Mouse (Mus musculus): ENCODE results near the gene Pla2g2c.
A peak's percentile ranks its signal among the peaks of the same experiment; 100 is the strongest.

The Pla2g2c gene

DNA sequence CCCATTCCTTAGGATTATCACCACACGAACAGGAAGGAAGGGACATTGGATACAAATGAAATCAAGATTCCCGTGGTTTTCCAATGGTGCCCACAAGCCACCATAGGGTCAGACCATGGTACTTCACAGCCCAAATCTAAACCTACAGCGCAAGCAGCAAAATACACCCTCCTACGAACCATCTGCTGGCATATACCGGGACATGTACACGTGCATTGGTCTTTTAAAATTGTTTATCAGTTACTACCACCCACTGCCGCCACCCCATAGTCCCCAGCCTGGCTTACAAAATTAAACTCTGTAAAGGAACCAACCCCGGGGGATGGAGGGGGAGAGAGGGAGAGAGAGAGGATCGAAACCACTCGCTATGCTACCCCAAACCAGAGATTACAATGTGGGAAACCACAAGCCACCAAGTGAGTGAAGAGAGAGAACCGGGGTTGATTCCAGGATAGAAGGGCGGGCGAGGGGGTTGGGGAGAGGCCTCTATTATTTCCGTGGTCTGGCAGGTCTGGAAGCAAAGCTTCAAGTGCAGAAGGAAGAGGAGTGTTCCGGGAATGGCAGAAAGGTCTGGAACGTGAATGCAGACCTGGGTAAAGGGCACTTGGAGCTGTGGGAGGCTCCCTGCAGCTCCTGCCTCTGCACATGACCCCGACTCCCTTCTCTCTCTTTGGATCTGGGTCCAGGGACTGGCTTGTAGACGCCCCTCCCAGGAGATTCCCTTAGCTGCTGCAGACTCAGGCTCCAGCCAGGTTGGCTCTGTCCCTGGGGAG is at the start of gene Pla2g2c:
Pla2g2c (plus strand) TSS at position 439 of the 773 bp plus-strand sequence.
- no peak for DNase-seq (ENCODE audit: low spot score in 2 of 2)

DNA sequence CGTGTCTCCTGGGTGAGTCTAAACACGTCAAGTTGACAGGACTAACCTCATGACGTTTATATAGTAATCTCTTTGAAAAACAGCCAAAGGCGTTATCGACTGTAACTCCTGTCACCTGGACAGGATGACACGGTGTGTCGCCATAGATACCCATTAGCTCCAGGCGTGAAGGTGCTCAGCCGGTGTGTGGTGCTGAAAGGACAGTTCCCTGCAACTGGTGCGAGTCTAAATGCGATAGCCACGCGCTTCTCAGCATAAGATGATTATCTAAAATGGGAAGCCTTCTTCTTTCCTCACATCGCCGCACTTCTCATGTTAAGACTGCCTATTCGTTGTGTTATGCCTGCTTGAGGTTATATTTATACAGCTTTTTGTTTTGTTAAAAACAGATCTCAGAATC is 48.1 kb upstream of the Pla2g2c start:
- DNase-seq (ENCODE audit: low spot score in 2 of 2) = no peak

DNA sequence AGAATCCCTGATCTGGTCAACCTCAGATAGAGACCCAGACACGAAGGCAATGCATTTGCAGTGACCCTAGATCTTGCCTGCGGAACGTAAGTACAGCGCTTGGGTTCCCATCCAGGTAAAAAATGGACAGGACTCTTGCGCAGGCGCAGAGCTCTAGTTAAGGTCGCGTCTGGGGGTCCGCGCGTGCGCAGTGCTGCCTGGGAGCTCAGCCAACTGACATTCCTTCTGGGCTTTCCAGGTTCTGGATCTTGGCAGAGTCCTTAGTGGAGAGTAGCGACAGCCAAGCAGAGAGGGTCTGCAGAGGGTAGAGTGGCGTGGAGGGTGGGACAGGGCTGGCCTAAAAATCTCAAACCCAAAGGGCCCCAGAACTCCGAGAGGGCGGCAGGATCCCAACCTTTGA is 47.0 kb upstream of the Pla2g2c start:
- DNase-seq (ENCODE audit: low spot score in 2 of 2) = peak; percentile 55 to 63

DNA sequence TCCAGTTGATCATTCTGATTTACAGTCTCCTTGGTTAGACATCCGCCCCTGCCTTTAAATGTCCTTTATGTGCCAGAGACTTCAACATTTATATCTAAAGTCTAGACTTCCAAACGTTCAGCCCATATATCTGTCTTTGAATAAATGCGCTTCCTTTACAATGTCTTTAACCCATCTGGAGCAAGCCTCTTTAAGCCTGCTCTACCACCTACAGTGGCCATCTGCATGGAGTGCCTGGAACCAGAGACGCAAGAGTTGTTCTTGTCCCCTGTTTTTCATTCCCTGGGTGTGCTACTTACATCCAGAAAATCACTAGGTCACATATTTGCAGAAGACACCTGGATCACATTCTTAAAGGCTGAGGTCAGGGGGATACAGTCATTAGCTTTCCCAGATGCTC is 44.5 kb upstream of the Pla2g2c start:
- no peak for DNase-seq (ENCODE audit: low spot score in 2 of 2)

DNA sequence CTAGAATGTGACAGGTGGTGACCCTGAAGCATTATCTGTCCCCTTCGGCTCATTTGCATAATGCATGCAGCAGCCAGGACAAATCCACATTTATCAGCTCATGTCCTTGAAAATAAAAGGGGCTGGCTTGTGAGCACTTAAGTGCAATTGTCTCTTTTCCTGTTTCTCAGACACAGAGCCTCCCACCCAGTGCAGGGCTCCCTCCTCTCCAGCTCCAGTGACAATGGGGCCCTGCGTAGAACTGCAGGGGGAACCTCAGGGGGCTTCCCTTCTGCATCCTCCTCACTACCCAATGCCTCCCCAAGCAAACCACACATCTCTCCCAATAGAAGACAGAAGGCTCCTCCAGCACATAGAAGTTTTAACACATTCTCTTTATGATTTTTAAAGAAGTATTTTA is 41.8 kb upstream of the Pla2g2c start:
- no peak for DNase-seq (ENCODE audit: low spot score in 2 of 2)

DNA sequence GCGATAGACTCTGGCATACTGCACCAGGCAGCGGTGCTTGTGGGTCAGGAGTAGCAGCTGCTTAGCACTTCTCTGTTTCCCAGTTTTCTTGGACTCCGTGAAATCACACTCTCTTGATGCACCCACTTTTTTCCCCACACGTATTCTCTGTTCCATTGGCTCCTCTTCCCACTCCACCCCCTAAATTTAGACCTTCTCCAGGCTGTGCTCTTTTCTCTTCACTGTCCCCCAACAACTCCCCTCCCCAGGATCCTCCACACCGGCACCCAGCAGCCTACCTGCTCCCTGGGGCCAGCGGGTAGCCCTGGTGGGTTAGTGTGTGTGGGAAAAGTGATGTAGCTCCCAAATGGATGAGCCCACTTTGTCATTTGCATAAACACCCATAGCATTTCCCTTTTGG is 38.8 kb upstream of the Pla2g2c start:
- DNase-seq (ENCODE audit: low spot score in 2 of 2) = peak; percentile 24 to 33

DNA sequence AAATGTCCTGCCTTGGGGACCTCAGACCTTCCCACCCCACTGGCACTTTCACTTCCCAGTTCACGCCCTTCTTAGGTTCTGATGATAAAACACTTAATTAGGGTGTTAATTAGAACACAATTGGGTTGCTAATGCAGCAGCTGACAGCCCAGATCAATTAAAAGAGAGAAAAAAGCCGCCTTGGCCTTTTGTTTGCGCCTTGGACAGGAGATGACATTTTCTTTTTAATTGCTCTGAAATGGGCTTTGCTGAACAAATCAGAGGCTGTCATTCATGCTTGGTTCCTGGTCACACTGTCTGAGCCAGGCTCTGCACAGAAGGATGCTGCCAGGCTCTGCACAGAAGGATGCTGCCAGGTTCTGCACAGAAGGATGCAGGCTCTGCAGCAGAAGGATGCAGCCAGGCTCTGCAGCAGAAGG is 35.5 kb upstream of the Pla2g2c start:
- DNase-seq (ENCODE audit: low spot score in 2 of 2) = no peak

DNA sequence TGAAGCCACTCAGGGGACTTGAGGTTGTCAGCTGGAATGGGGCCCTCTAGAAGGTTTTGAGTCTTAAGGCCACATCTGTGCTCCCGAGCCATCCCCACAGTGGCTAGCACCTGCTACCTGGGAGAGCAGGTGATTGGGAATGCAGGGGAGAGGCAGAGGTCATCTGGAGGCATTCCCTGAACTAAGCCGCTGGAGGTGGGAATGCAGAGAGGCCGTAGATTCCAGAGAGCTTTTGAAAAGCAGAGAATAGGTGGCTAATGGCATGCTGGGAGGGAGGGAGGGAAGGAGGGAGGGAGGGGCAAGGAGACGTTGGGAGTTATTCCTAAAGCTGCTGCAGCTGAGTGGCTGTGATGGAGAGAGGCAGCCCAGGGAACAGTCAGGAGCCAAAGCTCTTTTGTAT is 34.0 kb upstream of the Pla2g2c start:
- DNase-seq (ENCODE audit: low spot score in 2 of 2) = no peak

DNA sequence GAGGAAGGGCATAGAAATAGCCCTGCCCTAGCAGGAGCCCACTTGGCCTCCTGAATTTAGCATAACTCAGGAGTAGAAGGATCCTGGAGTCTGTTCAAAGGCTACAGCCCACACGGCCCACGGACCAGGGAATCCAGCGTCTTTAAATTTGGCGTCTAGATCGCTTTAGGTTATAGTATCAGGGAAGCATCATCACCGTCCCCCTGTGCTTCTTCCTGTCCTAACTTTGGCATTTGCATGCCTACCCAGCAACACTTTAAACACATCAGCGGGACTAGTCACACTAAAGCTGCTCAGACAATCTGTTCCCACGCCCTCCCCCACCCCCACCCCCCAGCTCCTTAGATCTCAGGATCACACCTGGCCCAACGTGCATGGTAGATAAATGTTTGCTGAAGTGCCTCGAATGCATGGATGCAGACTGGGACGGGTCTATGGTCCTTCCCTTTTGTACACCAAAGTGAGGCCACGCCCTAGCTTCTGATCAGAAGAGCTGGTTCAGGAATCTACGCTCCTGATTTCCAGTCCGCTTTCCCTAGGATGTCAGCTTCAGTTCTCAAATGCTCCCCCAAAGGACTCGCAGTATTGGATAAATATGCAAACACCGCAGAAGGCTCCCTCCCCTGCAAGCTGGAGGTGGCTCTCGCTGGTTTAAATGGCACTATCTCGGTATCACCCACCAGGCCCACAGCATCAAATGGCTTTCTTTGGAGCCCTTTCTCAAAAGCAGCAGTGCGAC is 33.0 kb upstream of the Pla2g2c start:
- peak; percentile 46 to 56 for DNase-seq (ENCODE audit: low spot score in 2 of 2)

DNA sequence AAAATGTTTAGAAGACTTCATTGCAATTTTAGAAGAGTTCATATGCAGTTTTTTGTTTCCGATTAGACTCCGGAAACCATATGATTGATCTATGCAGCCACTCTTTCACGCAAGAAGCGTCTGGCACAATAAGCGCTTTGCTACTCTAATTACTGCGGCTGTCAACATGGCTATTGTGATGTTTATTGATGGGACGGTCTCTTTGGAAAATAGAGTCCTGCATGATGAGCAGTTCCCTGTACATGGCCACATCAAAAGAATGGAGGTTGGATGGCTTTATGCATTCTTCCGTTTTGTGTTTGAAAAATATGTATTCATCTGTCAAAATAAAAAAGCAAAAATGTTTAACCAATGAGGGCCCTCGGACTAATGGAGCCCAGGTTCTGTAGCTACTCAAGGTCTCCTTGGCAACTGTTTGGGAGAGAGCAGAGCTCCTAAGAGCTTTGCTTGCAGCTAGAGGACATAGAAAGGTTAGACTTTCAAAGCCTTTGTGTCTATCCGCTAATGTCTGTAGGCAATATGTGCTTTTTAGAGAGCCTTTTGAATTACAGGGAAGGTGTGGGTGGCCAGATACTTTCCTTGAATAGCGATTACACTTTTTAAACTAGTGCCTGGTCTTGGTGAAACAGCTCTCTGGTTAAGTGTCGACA is 31.4 kb upstream of the Pla2g2c start:
- DNase-seq (ENCODE audit: low spot score in 2 of 2) = no peak

DNA sequence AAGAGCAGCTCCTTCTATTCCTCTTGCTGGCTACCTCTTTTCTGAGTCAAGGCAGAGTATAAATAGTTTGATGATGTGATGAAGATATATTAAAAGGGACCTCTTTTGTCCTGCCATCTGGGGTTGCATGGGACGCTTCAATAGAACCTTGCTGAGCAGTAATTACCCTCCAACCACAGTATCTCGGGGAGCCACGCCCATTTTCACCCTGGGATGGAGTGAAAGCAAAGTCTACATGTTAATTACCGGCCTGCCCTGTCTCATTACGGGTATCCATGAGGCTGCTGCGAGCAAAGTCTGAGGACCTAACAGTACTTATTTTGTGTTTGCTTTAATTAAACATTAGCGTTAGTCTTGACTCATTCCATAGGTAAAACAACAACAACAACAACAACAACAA is 27.9 kb upstream of the Pla2g2c start:
- no peak for DNase-seq (ENCODE audit: low spot score in 2 of 2)

DNA sequence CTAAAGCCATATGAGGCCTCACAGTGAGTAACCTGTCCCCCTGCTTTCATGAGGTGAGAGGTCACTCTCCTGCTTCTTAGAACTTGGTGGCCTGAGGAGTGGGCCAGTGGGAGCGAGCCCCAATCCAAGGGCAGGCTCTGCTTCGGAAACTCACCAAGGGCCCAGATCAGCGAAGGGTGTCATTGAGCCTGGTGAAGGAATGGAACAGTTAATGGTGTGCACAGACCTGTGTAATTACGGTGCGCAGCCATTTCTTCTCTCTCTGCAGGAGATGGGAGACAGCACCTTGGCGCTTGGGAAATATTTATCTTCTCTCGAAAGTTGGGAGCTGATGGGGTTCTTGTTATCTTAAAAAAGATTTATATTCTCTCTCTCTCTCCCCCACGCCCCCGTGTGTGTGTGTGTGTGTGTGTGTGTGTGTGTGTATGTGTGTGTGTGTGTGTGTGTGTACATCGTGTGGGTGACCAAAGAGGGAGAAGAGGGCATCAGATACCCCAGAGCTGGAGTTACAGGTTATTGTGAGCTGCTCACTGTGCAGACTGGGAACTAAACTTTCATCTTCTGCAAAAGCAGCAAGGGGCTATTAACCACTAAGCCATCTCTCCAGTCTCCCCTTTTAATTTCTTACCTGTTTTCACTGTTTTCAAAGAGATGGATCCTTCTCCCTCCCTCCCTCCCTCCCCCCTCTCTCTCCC is 27.3 kb upstream of the Pla2g2c start:
- no peak for DNase-seq (ENCODE audit: low spot score in 2 of 2)

DNA sequence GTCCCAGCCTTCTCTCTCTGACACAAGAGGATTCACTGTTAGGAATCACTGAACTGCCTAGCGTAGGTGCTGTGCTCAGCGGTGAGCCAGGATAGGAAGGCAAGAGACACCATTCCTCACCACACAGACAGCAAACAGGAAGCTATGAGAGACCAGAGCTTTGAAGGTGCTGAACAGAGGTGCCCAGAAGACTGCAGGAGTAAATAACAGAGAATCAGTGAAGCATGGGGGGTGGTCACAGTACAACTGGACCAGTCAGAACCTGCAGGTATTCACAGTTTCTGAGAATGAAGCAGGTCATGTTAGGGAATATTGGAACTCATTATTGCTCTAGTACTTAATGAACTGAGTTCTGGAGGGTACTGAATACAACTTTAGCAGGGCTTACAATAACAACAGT is 26.3 kb upstream of the Pla2g2c start:
- no peak for DNase-seq (ENCODE audit: low spot score in 2 of 2)

DNA sequence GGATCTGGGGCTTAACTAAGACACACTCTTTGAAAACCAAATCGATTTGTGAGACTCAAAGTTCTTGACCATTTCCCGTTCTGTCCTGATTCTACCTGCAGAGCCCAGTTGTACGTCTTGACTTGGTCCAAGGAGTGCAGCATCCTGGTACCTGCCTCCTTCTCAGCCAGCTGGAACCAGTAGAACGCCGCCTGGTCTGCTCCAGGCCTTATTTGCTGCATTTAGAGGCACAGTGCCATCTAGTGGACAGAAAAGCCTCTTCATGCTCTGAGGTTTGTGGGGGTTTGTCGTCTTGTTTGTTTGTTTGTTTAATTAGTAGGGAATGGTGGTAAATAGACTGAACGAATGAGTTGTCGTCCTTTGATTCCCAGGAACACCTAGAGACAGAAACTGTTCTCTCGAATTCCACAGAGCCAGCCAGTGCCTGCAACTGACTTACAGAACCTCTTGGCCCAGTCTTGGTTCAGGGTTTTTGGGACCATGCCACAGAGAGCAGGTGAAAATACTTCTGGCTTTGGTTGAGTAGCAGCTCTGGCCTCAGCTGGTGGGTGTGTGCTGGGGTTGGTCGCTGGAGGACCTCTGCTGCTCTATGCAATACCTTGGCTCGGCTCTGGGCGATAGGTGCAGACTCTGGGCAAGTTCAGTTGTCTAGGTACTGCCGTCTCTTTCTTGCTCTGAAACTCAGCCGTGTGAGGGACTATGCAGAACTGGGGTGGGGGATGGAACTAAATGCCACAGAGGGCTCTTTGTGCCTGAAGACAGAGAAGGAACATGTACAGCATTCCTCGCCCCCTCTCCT is 24.2 kb upstream of the Pla2g2c start:
- DNase-seq (ENCODE audit: low spot score in 2 of 2) = peak in 1 of 2 experiments; percentile 55

DNA sequence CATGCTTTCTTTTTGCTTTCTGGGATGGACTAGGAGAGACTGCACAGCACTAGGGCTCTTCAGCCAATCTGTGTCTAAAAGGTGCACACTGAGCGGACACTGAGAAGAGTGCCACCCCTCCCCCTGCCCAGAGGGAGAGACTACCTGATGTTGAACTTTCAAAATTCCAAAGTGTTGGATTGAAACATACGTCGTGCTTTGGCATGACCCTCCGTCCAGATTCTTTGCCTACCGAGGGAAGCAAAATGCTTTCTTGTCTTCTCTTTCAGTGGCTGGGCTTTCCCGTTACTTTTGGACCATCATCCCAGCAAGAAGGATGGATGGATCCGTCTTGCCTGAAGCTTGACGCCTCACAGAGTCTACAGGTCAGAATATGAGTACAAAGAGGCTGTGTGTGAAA is 23.5 kb upstream of the Pla2g2c start:
- no peak for DNase-seq (ENCODE audit: low spot score in 2 of 2)

DNA sequence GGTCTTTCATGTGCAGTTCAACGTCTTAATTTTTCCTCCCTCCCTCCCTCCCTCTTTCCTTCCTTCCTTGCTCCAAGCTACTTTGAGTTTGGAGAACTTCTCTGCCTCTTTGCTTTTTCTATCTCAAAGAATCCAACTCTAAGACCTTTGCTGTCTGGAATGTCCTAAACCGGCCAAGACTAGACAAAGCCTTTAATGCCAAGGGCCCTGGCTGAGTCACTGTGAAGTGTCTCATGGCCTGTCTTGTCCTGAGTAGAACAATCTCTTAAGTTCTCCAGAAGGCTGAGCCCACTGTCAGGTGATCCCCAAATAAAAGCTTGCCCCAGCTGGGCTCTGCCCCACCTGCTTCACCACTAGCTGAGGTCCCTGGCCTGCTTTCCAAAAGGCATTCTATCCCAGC is 22.6 kb upstream of the Pla2g2c start:
- no peak for DNase-seq (ENCODE audit: low spot score in 2 of 2)

DNA sequence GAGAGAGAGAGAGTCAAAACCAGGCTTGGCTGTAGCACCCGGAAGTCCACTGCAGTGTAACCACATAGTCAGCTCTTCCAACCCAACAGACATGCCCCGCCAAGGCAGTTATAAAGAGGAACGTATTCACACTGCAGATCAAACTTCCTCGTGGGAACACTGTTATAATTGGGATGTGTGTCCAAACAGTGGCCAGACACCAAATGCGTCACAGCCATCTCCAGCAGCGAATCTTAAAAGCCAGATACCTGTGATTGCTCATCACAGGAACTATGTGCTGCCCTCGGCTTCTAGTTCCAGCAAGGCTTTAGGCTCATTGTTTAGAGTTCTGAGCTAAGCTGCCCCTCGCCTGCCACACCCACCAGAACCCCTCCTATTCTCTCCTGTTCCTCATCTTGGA is 22.1 kb upstream of the Pla2g2c start:
- DNase-seq (ENCODE audit: low spot score in 2 of 2) = no peak

DNA sequence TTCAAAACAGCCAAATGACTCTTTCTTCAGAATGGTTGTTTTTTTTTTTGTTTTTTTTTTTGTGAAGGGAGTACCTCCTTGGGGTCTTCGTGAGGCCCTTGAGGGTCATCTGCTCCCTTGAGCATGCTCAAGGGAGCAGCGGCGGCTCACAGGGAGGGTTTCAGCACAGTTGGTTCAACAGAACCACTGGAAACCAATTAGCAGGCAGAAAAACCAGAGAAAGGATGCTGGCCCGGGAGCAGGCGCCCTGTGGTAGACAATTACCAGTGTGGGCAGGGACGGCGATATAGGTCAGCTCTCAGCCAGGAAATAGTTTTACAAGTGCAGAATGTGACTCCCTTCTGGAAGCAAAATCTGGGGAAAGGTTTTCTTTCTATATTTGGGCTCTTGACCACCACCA is 21.0 kb upstream of the Pla2g2c start:
- no peak for DNase-seq (ENCODE audit: low spot score in 2 of 2)

DNA sequence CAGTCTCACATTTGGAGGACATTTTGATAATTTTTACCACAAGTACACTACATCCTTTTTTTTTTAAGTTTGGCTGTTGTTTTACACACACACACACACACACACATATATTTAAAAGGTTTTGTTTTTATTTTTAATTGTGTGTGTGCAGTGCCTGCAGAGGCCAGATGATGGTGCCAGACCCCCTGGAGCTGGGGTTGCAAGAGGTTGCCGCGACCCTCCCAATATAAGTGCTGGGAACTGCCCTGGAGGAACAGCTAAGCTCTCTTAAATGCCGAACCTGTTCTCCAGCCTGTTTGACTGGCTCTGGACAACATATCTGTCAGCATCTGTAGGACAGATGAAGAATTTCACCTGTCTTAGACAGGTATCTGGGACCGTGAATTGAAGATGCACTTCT is 20.4 kb upstream of the Pla2g2c start:
- DNase-seq (ENCODE audit: low spot score in 2 of 2) = no peak

DNA sequence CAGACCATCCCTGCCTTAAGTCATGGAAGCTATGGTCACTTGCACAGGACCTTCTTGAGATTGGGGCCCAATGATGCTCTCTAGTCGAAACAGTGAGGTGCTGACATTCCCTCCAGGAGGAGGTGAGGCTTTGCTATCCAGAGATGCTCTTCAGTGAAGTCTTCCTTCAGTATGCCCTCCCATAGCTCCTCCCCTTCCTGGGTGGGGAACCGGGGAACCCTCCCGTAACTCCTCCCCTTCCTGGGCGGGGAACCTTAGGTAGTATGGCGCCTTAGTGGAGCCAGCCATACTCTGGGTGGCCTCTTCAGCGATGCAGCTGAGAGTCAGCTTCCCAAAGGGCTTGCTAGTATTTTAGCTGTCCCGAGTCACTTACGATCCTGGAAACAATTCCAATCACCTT is 18.0 kb upstream of the Pla2g2c start:
- no peak for DNase-seq (ENCODE audit: low spot score in 2 of 2)

DNA sequence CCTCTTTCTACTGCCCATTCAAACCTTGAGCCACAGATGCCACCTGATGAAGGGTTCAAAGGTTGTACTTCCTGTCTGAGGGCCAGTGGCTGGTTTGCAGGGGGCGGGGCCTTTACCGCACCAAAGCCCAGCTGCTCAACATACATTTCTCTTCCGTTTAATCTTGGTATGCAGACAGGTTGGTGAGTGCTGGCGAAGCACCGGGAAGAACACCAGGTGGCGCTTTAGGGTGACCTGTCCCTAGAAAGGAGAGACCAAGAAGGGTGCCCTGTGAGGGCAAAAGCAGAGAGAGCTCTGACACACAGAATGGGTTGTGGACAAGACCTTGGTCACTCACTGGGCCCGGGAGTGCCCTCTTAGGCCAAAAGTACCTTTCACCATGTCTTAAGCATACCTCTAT is 16.0 kb upstream of the Pla2g2c start:
- DNase-seq (ENCODE audit: low spot score in 2 of 2) = peak in 1 of 2 experiments; percentile 57
